Mouse (Mus musculus) cerebellum, postnatal 14 days (tissue): Measurements from ENCODE around the gene B430306N03Rik.
"Not testable (repeated sequence)": the region's sequence is repeated elsewhere in the genome, so short reads cannot be mapped to it uniquely, and the experiment has no call there.

Source experiments
- DNase-seq, 2 experiments: peaks; one replicate each; pipeline ENCODE4 v3.0.0; 2021; ENCODE audit warnings: mixed read lengths in 2 of 2

The B430306N03Rik gene

DNA sequence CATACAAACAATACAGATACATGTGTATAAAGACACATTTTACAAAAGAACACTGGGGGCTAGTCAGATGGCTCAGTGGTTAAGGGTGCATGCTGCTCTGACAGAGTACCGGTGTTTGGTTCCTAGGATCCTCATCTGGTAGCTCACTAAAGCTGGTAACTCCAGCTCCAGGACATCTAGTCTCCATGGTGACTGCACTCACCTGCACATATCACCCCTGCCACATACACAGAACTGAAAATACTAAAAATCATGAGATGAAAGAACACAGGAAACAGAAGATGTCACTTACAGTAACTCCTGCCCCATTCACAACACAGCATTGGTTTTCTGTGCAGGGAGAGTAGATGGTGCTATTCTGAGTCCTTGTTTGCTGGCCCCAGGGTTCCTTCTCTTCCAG is 2.7 kb downstream of the B430306N03Rik start:
- DNase-seq: no peak

DNA sequence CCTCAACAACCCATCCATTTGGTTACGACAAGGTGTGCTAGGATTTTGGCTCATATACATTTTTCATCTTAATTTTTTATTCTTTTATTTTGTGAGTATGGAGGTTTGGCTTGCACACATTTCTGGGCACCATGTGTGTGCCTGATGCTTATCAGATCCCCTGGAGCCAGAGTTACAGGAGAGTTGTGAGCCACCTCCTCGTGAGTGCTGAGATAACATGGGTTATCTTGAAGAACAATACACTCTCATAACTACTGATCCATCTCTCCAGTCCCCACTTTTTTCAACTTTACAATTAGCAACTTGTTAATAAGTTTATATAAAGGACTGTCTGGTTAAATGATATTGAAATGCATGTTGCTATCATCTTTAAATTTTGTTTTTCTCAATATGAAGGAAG is 5.3 kb downstream of the B430306N03Rik start:
- DNase-seq: no peak

DNA sequence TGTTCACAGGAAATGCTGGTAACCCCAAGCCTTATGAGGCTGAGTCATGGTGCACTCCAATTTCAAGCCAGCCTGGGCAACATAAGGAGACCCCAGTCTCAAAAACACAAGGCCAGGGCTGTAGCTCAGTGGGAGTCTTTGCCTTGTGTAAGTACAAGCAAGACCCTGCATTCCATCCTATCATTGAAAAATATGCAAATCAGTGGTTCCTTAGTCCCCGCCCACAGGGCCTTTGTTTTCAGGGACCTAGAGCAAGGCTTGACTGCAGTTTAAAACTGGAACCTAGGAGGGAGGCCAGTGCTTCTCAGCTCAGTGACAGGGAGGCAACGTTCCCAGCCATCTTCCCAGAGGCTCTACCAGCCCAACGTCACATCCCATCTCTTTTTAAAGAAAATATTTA is 7.3 kb downstream of the B430306N03Rik start:
- DNase-seq: no peak

DNA sequence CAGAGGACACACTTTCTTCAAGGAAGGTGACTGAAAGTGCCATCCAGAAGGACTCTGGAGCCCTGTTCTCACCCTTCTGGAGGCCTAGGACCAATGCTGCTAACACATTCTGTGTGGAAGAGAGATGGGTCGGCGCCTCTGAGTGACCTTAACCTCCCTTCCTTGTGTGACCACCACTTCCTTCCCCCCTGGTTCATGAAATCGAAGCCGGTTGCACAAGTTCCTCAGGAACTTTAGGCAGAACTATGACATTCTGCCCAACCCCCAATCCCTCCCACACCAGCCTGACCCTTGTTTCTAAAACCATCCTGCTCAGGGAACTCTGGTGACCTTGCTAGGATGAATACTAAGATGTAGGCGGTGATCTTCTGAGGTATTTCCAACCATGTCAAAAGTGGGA is 8.3 kb downstream of the B430306N03Rik start:
- no peak for DNase-seq

DNA sequence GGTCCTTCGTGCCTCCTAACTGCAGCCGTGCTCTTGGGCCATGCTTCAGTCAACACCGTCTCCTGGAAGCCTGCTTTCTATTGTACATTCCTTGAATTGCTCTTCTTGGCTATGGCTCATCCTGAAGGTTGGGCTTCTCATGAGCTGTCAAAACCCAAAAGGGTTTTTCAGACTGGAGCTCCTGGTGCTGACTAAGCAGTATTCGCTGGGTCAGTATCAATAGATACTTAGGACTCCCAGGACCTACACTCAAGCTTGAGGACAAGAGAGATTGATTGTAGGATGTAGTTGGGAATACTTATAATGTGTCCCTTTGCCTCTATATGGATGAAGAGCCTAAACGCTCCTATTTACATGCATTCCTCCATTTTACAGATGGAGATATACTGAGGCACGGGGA is 9.2 kb downstream of the B430306N03Rik start:
- DNase-seq: no peak

DNA sequence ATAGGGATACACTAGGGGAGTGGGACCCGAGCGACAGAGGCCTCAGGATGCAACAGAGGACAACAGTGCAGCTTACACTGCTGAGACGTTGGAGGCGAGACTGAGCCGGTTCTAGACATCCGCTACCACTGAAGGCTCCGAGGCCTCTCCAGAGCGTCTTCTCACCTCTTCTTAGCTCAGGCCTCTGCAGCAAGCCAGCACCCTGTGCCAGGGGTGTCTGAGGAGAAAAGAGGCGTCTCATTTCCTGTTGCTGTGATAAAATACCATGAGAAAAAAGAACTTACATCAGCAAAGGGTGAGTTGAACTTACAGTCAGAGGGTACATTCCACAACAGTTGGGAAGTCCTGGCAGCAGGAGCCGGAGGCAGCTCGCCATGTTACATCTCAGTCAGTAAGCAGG is 9.7 kb downstream of the B430306N03Rik start:
- no peak for DNase-seq

DNA sequence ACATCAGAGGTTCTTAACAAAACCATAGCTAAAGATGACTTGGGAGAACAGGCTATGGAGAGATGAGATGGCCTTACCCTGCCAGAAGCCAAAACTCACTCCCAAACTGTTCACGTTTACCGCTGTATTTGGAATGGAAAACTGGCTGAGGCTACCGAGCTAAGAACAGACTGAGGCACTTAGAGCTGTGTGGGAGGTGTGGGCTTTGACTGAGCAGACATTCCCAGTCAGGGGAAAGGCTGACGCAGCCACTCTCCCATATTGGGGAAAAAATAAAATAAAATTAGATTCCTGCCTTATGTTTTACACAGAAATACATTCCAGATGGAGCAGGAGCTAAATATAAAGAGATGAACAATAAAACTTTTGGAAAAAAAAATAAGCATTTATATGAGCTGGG is 10.7 kb downstream of the B430306N03Rik start:
- no peak for DNase-seq

DNA sequence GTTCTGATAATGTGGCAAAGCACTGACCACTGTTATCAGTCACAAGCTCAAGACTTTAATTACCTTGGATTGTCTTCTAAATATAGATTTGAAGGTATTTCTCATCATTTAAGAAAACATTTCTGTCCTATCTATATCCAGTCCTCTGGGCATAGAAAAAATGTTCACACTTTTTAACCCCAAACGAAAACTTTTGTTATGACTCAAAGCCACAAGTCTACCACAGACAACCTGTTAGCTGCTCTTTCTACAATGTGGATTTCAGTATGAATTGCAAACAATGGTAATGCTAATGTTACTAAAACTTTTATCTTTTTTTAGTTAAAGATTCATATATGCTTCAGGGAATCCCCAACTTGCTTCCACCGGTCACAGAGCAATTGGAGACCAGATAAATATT is 16.6 kb downstream of the B430306N03Rik start:
- no peak for DNase-seq

DNA sequence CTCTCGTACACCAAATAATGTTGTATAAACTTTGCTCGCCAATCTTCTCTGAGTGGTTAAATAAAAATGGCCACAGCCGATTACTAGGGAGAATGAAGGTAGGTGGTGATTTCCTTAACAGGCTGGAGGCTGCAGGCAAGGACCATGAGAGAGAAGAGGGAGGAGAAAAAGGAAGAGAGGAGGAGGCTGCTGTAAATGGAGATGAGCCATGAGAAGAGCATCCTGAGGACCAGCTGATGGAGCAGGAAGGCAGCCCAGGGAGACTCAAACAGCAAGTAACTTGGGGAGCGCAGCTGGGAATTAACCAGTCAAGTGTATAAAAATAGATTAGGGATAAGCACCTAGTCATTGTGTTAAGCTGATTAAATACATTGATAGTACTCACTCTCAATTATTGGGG is 18.2 kb downstream of the B430306N03Rik start:
- DNase-seq: no peak

DNA sequence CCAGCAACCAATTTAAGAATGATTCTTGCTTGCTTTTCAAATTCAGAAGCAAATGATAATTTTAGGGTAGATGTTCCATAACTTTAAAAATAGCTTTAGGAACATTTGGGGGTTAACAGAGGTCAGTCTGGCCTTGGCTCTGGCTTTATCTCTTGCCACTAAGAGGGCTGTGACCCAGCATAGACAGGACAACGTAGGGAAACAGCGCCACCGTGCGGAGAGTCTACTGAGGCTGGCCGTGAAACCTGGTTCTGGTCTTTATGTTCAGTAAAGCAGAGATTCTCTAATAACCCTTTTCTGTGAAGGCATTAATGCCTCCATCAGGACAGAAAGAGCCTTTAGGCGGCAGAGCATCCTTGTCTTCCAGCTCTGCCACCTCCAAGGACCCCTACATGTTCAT is 20.9 kb downstream of the B430306N03Rik start:
- peak; percentile 87 to 93 for DNase-seq

DNA sequence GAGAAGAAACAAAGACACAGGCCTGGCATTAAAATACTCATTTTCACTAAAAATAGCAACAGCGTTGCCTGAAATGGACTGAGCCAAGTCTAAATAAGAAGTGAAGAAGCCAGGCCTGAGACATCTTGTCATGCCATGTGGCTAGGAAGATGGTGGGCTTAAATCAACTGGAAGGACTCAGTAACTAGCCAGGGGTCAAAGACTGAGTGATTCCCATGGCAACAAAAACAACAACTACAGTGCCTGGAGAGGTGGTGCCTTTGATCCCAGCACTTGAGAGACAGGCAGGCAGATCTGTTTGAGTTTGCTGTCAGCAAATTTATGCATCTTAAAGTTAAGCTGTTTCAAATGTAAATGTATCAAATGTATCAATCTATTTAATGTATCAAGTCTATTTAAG is 24.3 kb downstream of the B430306N03Rik start:
- DNase-seq: no peak

DNA sequence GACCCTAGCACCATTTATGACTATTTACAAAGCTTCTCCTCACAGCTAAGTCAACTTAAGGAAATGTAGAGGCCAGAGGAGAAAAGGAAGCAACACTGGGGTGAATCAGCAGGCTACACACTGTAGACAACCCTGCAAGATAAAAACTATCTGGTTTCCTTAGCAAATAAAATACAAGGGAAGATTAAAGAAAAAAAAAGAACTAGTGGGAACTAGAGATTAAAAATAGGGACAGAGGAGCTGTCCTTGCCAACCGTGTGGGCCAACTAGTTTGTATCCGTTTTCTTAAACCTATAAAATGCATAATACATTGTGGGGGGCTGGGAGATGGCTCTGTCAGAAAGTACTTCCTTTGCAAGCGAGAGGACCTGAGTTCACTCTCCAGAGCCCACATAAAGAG is 26.0 kb downstream of the B430306N03Rik start:
- no peak for DNase-seq

DNA sequence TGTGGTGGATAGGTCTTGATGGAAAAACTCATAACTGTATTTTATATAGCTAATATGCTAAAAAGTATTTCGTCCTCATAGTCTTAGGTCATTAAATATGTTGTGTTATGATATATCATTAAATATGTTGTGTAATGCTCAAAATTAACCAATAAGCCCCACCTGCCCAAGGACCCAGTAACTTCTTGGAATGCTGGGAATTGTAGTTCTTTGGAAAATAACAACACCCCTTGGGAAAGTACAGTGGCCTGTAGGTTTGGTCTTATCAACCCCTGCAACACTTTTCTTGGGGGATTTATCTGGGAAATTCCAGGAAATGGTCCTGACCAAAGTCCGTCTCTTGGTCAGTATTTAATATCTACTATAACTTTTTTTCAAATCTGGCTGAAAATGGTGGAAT is 27.1 kb downstream of the B430306N03Rik start:
- no peak for DNase-seq

DNA sequence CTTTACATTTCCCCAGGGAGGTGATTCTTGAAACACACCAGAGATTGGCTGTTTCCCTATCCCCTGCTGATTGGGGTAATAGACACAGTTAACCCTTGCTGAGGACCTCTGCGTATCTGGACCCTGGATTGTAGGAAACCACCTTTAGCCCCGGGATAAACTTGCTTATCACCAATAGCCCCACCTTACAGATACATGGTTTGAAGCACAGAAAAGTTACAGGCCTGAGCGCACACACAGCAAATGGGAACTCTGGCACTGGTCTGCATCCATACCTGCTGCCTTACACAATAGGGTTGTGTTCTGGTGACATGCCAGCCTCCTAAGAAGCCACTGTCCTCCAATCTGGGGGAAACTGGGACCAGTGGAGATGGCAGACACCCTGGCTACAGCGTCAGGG is 29.9 kb downstream of the B430306N03Rik start:
- DNase-seq: no peak

DNA sequence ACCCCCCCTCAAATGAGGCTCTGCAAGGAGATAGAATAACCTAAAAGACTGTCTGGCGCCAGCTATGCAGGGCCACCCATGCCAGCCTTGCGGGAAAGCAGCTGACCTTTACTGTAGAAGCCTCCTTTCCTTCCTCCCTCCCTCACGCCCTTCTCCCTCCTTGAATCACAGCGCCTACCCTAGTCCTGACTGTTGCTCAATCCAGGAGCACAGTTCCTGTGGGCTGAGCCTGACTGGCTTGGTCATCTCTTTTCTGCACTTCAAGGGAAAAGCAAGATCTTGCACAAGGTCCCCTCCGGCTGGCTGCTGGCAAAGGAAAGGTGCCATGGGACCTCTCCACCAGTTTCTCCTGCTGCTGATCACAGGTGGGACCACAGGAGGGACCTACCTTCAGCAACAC is 30.3 kb downstream of the B430306N03Rik start, which contains the start of gene Trem2:
Gene Trem2 (plus strand): TSS at position 171 of the 400 bp plus-strand sequence.
- DNase-seq: peak in 1 of 2 experiments; percentile 16

DNA sequence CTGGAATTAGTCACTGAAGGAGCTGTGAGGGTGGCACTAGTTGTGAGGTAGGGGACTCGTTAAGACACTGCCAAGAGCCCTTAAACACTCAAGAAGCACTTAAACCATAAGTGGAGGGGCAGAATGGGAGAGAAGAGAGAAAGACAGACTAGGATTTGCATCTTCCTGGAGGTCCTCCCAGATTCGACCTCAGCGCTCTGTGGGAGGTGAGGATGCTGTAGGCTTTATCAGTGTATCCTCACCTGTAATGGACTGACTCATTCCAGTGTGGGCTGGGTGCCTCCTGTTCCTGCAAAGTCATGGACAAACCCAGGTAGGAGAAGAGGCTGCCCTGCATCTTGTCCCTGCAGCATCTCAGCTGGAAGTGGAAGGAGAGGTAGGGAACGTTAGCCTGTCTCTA is 30.9 kb downstream of the B430306N03Rik start:
- DNase-seq: no peak

DNA sequence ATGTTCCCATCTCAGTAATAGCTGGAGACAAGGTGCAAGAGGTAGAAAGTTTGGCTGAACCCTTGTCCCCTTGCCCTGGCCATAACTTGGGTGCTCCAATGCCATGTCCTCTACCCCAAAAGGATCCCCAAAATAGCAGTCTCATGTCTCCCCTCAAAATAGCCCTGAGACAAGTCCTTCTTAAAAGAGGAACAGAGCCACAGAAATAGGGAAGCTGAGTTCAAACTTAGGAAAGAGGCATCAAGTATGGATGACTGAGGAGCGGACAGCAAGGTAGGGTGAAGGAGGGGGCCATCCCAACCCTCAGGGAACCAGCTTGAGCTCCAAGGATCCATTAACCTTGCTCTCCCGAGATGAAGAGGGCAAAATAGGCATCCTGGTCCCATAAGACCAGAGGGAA is 31.3 kb downstream of the B430306N03Rik start:
- no peak for DNase-seq

DNA sequence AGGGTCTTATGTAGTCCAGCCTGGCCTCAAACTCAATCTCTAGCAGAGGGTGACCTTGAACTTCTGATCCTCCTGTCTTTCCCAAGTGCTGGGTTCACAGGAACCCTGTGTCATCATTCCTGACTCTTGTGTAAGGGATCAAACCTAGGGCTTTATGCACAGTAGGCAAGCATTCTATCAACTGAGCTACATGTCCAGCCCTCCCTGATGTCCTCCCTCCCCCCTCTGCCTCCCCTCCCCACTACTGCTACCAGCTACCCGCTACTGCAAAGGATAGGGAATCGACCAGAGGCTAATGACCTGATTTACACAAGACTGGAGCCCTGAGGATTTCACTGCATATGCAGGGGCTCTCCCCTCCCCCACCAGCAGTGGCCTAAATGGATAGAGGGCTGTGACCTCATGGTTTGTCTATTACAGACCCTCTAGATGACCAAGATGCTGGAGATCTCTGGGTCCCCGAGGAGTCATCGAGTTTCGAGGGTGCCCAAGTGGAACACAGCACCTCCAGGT is 34.8 kb downstream of the B430306N03Rik start:
- DNase-seq: no peak

DNA sequence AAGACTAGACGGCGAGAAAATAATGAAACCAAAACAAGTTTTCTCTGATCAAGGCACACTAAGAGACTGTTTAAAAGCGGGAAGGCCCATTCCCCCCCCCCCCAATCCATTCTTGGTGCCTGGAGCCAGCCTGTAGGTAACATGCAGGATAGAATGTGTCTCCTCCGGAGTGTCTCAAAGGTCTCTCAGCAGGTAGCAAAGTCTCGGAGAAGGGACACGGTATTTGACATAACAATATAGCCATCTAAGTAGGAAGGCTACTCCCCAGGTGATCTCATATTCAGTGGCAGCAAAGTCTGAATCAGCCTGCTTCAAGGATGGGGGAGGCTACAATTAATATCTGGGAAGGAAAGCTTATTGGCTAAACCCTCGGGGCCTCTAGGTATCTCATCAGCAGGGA is 37.0 kb downstream of the B430306N03Rik start:
- not testable (repeated sequence) for DNase-seq

DNA sequence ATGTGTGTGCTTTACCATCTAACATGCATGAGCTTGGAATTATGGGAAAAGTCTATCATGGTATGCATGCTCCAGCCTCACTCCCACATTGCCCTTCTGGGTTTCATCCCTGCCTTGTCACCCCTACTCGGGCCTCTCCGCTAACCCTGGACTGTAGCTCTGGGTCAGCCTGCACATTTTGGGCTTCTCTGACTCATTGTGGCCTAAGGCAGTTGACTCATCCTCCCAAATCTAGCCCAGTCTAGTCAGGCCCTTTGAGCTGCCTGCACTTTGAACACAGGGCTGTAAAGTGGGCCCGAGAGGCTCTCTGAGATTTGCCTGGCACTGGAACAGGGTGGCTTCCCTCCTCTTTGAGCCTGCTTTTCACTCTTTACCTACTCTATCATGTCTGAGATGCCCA is 39.9 kb downstream of the B430306N03Rik start:
- DNase-seq: no peak

DNA sequence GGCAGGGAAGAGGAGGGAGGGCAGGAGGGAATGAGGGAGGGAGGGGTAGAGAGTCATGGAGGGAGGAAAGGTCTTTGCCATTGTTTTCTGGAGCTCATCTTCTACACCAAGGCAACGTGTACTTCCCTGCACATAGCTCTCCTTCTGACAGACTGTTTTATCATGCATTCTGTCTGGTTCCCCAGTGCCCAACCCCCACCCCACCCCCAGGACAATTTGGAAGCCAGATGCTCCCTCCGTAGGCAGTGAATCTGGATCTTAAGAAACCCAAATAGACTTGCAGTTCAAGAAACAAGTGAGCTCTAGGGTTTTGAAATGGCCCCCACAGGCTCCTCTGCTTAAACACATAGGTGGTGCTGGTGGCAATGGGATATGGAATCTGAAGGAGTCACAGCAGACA is 42.0 kb downstream of the B430306N03Rik start:
- no peak for DNase-seq

DNA sequence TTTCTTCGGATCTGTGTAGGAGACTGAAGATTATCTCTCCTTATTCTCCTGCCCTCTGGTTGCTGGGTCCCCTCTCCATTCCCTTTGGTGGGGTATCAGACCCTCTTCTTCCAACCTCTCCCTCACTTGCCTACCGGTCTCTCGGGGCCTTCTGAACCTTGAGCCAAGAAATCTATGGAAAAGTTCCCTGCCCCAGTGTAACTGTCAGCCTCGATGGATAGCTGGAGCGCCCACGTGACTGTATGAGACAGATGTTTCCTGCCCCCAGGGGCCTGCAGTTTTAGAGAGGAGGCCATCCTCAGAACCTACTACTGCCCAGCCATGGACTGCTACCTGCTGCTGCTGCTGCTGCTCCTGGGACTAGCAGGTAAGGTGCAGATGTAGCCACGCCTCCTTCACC is 43.7 kb downstream of the B430306N03Rik start, which contains the start of gene Treml1:
Gene Treml1 (plus strand): TSS at position 301 of the 400 bp plus-strand sequence.
- DNase-seq: no peak

DNA sequence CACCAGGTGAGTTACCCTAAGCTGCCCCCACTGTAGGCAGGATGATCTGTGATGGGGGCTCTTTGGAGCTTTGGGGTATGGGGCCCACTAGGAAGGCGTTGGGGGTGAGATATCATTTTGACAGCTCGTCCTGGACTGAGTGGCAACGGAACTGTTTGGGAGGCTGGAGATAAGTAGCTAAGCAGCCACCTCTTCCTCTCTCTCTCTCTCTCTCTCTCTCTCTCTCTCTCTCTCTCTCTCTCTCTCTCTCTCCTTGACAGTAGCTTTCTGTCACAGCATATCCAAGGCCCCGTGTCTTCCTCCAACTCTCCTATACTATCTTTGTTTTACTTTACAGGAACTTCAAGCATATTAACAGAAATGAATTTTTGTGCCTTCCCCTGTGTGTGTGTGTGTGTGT is 44.5 kb downstream of the B430306N03Rik start:
- DNase-seq: no peak

DNA sequence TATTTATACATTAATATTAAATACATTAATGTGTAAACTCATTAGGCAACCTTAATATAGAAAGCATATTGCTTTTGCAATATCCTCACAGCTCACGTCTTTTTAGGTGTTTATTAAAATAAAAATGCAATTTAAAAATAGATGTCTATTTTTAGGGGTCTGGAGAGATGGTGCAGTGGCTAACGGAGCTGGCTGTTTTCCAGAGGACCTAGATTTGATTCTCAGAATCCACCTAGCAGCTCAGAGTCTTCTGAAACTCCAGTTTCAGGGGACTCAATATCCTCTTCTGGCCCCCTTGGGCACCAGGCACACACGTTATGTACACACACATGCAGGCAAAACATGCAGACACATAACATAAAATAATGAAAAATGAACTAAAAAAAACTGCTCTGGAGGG is 46.4 kb downstream of the B430306N03Rik start:
- peak; percentile 53 to 57 for DNase-seq

DNA sequence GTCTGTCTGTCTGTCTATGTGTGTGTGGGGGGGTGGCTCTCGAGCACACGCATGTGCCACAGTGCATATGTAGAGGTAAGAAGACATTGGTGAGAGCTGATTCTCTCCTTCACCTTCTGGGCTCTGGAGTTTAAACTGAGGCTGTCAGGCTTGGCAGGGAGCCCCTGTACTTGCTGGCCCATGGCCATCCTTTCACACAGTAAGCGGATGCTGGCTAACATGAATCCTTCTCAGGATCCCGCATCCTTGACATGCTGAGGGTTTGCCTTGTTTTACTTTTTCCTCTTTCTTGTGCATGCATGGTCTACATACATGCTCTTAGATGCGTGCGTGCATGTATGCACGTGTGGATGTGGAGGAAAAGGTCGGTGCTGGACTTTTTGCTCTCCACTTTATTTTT is 47.0 kb downstream of the B430306N03Rik start:
- peak; percentile 89 for DNase-seq
